Mouse (Mus musculus) limb, embryonic 12.5 days (tissue): ENCODE data around the gene Wwox. TPM values are rescaled to one million over a fixed set of nuclear protein-coding genes. Genes with fewer than 3 reads are reported as not detected.

Experiments used
- ATAC-seq: fragments of 200-750 bp; cut with Nextera tagmentation; 2 replicates; pipeline ENCODE4 v1.8.0; 2017; ENCODE audit warnings: low read depth, moderate TSS enrichment; ENCODE audit not compliant: insufficient number of reproducible peaks, insufficient read depth, low FRiP score, low TSS enrichment
- H3K27ac ChIP-seq: fragments of 300-500 bp; sonication (generic); 2 replicates; pipeline ENCODE4 v1.5.1; 2016; ENCODE audit warnings: mild to moderate bottlenecking, moderate library complexity
- H3K27me3 ChIP-seq: fragments of 300-500 bp; sonication (generic); 2 replicates; pipeline ENCODE4 v1.6.1; 2016; ENCODE audit warnings: mild to moderate bottlenecking, moderate library complexity
- H3K36me3 ChIP-seq: fragments of 300-500 bp; sonication (generic); 2 replicates; pipeline ENCODE4 v1.6.1; 2016; ENCODE audit warnings: mild to moderate bottlenecking, moderate library complexity
- H3K4me1 ChIP-seq: fragments of 300-500 bp; sonication (generic); replicated peaks from 2 replicates; pipeline ENCODE4 v1.6.1; 2016
- H3K4me2 ChIP-seq: fragments of 300-500 bp; sonication (generic); 2 replicates; pipeline ENCODE4 v1.6.1; 2016; ENCODE audit warnings: mild to moderate bottlenecking, moderate library complexity
- H3K4me3 ChIP-seq: fragments of 300-500 bp; sonication (generic); replicated peaks from 2 replicates; pipeline ENCODE4 v1.5.1; 2016; ENCODE audit warnings: mild to moderate bottlenecking
- H3K9ac ChIP-seq: fragments of 300-500 bp; sonication (generic); replicated peaks from 2 replicates; pipeline ENCODE4 v1.6.1; 2016; ENCODE audit warnings: mild to moderate bottlenecking, moderate library complexity
- H3K9me3 ChIP-seq: fragments of 300-500 bp; sonication (generic); 2 replicates; pipeline ENCODE4 v1.6.1; 2016; ENCODE audit warnings: mild to moderate bottlenecking, moderate library complexity
- WGBS: fragments of 180-500 bp; shearing (Covaris S2); methylation state at CpG from one replicate; pipeline ENCODE4 v1.1.7; 2016; 5-methylcytosine and 5-hydroxymethylcytosine counted together
- polyA plus RNA-seq: library from polyadenylated mRNA; unstranded; fragments of >200 nt; fragmentation: Nextera tagmentation; extraction: Ambion mirVana; gene quantifications from 2 replicates; pipeline ENCODE4 v1.2.1, GENCODE M21; 2016

The Wwox gene
- polyA plus RNA-seq, 1 experiment from 2014 or later, result 10.2 TPM

DNA sequence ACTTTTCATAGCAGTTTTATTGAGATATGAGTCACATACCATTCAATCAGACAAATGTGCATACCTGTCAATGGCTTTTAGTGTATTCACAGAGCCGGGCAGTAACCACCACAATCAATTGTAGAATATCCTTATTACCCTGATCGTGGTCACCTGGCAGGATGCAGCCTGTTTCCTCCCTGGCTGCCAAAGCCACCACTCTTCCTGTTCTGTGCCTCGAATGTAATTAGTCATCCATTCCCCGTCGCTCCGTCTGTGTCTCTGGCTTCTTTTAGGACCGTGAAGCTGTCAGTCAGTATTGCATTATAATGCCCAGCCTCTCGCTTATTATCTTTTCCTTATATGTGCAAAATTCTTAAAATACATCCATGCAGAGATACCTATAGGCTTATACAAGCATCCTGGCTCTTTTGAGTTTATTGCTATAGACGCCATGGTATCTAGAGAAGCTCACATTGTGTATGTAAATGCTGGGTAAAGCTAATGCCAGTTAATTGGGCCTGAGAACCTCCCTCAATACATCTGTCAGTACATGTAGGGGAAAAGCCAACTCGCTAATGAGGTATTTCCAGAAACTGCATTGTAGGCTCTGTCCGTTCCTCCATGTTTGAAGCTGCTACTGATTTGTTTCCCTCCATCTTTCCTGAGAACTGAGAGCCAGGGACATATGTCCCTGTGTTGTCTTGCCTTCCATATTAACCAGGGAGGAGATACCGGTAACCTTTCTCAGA is 303.9 kb downstream of the Wwox start:
- WGBS, result 53% methylated on average over 12 of the region's 12 CpGs

GRCm38 (mm10) chr8:114746373-114746772 is 306.9 kb downstream of the Wwox start:
- Histone ChIP-seq H3K9me3 (no peaks in the 10 kb centered on the region), H3K4me2 (no peak overlapping the region), H3K27ac (no peak overlapping the region), H3K4me1 (peaks cover 12% of the 10 kb centered on the region; the same call in 1 of the 2 replicates), H3K36me3 (no peaks in the 10 kb centered on the region), H3K27me3 (no peaks in the 10 kb centered on the region; the same call in 1 of the 2 replicates), H3K4me3 (no peak overlapping the region), H3K9ac (no peak overlapping the region)
- WGBS, result 44% methylated on average over 2 of the region's 2 CpGs
- no peak for ATAC-seq

More for the DNA sequence above, 303.9 kb downstream of the Wwox start:
- no peak overlapping the region for H3K9ac ChIP-seq
- no peaks in the 10 kb centered on the region for H3K36me3 ChIP-seq
- ATAC-seq, result no peak
- no peak overlapping the region for H3K4me2 ChIP-seq
- H3K27me3 ChIP-seq, result no peaks in the 10 kb centered on the region; the same call in 1 of the 2 replicates
- H3K9me3 ChIP-seq, result peaks cover 7% of the 10 kb centered on the region
- H3K27ac ChIP-seq, result no peak overlapping the region
- no peak overlapping the region for H3K4me3 ChIP-seq
- H3K4me1 ChIP-seq, result peaks cover 12% of the 10 kb centered on the region; the same call in 1 of the 2 replicates

DNA sequence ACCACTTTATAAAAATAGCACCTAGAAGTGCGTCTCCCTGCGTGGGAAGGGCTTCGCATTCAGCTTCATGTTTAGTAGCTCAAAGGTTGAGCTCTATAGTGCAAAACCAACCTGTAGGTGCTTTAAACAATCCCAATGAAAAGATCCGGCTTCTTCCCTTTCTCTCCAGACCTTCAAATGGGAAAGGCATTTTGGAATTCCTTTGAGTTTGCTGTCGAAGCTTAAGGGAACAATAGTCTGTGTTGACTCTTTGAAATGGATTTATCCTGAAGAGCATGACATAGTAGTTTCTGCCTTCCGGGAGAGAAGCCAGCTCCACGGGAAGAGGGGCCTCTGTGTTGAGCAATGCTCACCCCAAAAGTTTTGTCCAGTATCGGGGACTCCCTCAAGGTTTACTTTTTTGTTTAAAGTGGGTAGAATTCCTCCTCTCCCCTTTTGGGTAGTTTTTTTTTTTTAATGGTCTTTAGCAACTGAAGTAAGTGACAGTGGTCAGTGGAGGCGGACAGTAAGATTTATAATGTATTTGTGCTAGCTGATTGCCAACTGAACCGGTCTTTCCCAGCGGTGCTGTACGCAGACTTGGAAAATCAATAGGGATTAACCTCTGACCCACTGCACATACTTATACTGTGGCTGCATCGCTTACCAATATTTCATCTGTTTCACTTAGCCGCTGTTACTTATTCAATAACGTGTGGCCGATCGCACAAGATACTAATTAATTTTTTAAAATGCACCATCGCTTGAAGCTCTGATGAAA is 312.1 kb downstream of the Wwox start:
- Histone ChIP-seq H3K27ac (no peak overlapping the region), H3K27me3 (no peaks in the 10 kb centered on the region), H3K4me3 (no peak overlapping the region), H3K36me3 (no peaks in the 10 kb centered on the region), H3K4me1 (no peaks in the 10 kb centered on the region; the same call in 1 of the 2 replicates), H3K9ac (no peak overlapping the region), H3K4me2 (no peak overlapping the region), H3K9me3 (no peaks in the 10 kb centered on the region)
- WGBS, result 65% methylated on average over 18 of the region's 18 CpGs
- ATAC-seq, result no peak

DNA sequence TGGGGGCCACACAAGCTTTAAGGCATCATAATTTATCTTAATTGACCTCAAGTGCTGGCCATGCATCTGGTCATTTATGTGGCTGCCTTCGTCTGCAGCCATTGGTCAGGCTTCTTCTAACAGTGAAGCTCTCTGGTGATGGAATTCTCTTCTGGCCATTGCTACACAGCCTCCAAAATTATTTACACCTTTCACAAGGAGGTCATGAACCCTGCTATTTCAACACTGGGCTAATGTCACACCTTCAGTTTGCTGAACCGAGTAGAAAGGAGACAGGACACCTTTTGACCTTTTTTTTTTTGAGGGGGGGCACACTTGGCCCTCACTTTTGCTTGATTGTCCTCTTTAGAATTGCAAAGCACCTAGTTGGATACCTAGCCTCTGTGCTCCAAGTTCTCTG is 320.2 kb downstream of the Wwox start:
- H3K9ac ChIP-seq, result no peak overlapping the region
- H3K27ac ChIP-seq, result no peak overlapping the region
- H3K36me3 ChIP-seq, result no peaks in the 10 kb centered on the region
- no peaks in the 10 kb centered on the region for H3K9me3 ChIP-seq
- H3K4me3 ChIP-seq, result no peak overlapping the region
- ATAC-seq, result no peak
- no peaks in the 10 kb centered on the region for H3K4me1 ChIP-seq
- WGBS, result 14% methylated on average over 2 of the region's 2 CpGs
- H3K4me2 ChIP-seq, result no peak overlapping the region
- no peaks in the 10 kb centered on the region for H3K27me3 ChIP-seq

GRCm38 (mm10) chr8:114768536-114768935 is 329.1 kb downstream of the Wwox start:
- Histone ChIP-seq H3K4me1 (peaks cover 12% of the 10 kb centered on the region), H3K9me3 (no peaks in the 10 kb centered on the region), H3K27ac (no peak overlapping the region), H3K4me3 (no peak overlapping the region), H3K27me3 (peaks cover 6% of the 10 kb centered on the region; the same call in 1 of the 2 replicates), H3K4me2 (no peak overlapping the region), H3K36me3 (no peaks in the 10 kb centered on the region), H3K9ac (no peak overlapping the region)
- WGBS, result 93% methylated on average over 3 of the region's 3 CpGs
- ATAC-seq, result no peak

GRCm38 (mm10) chr8:114770856-114771776 is 331.7 kb downstream of the Wwox start:
- Histone ChIP-seq H3K9me3 (no peaks in the 10 kb centered on the region), H3K27me3 (peaks cover 14% of the 10 kb centered on the region), H3K4me2 (no peak overlapping the region), H3K27ac (no peak overlapping the region), H3K36me3 (no peaks in the 10 kb centered on the region), H3K4me1 (peaks cover 26% of the 10 kb centered on the region), H3K4me3 (no peak overlapping the region), H3K9ac (no peak overlapping the region)
- no peak for ATAC-seq
- 41% methylated on average over 31 of the region's 31 CpGs for WGBS

DNA sequence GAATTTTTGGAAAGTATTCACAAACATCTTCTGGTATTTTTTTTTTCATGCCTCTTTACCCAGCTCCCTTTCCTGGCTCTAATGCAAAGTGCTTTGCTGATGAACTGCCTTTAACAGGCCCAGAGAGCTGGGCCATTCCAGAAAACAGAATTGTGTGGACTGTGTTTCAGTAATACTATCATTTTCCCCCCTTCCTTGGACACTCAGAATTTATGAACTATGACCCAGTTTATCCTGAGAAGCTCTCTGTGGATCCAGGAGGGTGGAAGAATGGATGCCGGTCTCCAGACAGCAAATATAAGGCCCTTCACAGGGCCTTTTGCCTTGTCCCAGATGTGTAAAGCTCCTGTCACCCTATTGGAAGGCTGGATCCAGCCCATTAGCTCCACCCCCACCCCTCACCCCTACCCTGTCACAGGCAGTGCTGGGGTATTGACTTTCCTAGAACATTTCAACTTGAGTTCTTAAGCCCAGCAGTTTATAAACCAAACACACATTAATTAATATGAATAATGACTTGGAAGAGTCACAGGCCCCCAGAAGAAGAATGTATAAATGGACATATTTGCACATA is 332.9 kb downstream of the Wwox start:
- Histone ChIP-seq H3K36me3 (no peaks in the 10 kb centered on the region), H3K4me2 (no peak overlapping the region), H3K4me3 (no peak overlapping the region), H3K27ac (no peak overlapping the region), H3K4me1 (peaks cover 26% of the 10 kb centered on the region), H3K27me3 (peaks cover 14% of the 10 kb centered on the region), H3K9ac (no peak overlapping the region), H3K9me3 (no peaks in the 10 kb centered on the region)
- WGBS, result 39% methylated on average over 1 of the region's 1 CpGs
- ATAC-seq, result no peak

GRCm38 (mm10) chr8:114773461-114774414 is 334.3 kb downstream of the Wwox start:
- no peaks in the 10 kb centered on the region for H3K36me3 ChIP-seq
- no peaks in the 10 kb centered on the region for H3K9me3 ChIP-seq
- no peak overlapping the region for H3K4me3 ChIP-seq
- no peak overlapping the region for H3K9ac ChIP-seq
- 55% methylated on average over 23 of the region's 23 CpGs for WGBS
- H3K27me3 ChIP-seq, result peaks cover 17% of the 10 kb centered on the region
- 0 out of 2 replicates have a peak overlapping the region, but pooled peaks have one; percentile 14 for H3K27ac ChIP-seq
- no peak overlapping the region for H3K4me2 ChIP-seq
- 0 out of 2 replicates have a peak, but pooled peaks have one; percentile 37 for ATAC-seq
- H3K4me1 ChIP-seq, result peaks cover 26% of the 10 kb centered on the region

DNA sequence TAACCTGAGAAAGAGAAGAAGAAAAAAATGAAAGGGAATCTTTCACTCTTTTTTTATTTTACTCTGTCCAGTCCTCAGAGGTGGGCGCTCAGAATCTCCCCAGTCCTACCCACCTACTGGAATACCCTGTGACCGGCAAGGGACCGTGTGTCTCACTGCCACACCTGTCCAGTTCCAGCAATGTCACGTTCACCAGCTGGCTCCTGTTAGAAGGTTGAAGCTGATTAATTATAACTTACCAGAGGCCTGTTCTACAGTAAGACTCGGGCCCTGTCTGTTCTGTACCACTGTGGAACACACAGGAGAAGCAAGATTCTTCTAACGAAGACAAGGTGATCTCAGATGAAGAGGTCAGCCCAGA is 334.9 kb downstream of the Wwox start:
- Histone ChIP-seq H3K4me1 (peaks cover 26% of the 10 kb centered on the region), H3K9ac (no peak overlapping the region), H3K27me3 (peaks cover 17% of the 10 kb centered on the region), H3K27ac (no peak overlapping the region), H3K36me3 (no peaks in the 10 kb centered on the region), H3K4me3 (no peak overlapping the region), H3K9me3 (no peaks in the 10 kb centered on the region), H3K4me2 (no peak overlapping the region)
- 67% methylated on average over 6 of the region's 6 CpGs for WGBS
- ATAC-seq, result no peak

DNA sequence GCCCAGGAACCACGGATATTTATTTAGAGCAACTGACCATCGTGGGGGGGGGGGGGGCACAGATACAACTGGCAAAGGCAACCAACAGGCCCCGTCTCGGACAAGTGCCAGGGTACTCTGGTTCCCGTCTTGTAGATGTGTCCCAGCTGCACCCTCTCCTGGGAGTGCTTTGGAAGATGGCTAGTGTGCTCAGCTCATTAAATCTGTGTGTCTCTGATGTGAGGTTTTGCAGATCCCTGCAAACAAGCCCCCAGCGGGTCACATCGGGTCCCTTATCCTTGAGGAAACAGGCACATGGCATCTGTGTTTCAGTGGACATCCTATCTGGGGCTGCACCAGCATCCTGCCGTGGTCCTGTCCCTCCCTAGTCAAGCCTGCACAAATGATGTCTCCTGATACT is 336.1 kb downstream of the Wwox start:
- Histone ChIP-seq H3K27ac (no peak overlapping the region), H3K9ac (no peak overlapping the region), H3K36me3 (no peaks in the 10 kb centered on the region), H3K27me3 (peaks cover 15% of the 10 kb centered on the region), H3K4me3 (no peak overlapping the region), H3K4me1 (peaks cover 26% of the 10 kb centered on the region), H3K4me2 (no peak overlapping the region), H3K9me3 (no peaks in the 10 kb centered on the region)
- WGBS, result 65% methylated on average over 8 of the region's 8 CpGs
- no peak for ATAC-seq
